Mouse (Mus musculus): ENCODE measurements around the gene Snx12. TPM values are rescaled to one million over a fixed set of nuclear protein-coding genes. Genes with fewer than 3 reads are reported as not detected.

Gene Snx12
- polyA plus RNA-seq, 1 experiment, result 7.4 TPM

DNA sequence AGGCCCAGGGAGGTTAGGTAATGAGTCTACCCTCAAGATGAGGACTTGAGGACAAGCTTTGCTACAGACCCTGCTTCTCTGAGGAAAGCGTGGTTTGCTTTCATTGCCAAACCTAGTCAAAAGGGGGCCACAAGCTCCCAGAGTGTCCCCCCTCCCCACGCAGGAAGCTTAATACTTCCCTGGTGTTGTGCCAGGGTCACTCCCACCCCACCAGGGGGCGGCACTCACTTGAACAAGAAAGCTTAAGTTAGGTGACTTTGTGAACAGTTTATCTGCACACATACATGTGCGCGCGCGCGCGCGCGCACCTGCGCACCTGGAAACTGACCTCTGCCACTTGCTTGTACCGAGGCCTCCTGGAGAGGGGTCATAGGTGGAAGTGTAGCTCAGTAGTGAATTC, 34.2 kb upstream of the Snx12 start:
- no peak overlapping the region for H3K27ac ChIP-seq (ENCODE audit: insufficient read depth, low read depth, low read length)
- TF ChIP-seq CTCF (IDR thresholded peaks at IDR 0.05; ENCODE audit: extremely low read depth, insufficient read length, insufficient replicate concordance, low read depth, low read length), result 0 out of 2 replicates have a peak, but pooled peaks have one; percentile 15
- TF ChIP-seq POLR2A (IDR thresholded peaks at IDR 0.05; ENCODE audit: low read depth, low read length), result no peak
- no peak overlapping the region for H3K4me3 ChIP-seq (ENCODE audit: low read depth, low read length)
- 0 out of 2 replicates have a peak, but pooled peaks cover 2% of the 10 kb centered on the region for H3K4me1 ChIP-seq (ENCODE audit: control insufficient read depth, insufficient read depth, insufficient read length, low read length)
- no peaks in the 10 kb centered on the region for H3K27me3 ChIP-seq (ENCODE audit: control insufficient read depth, insufficient read depth, low read length)
- WGBS, result 87% methylated on average over 13 of the region's 13 CpGs
- peaks cover 4% of the 10 kb centered on the region; the same call in 1 of the 2 replicates for H3K36me3 ChIP-seq (ENCODE audit: control insufficient read depth, insufficient read depth, low read length)

DNA sequence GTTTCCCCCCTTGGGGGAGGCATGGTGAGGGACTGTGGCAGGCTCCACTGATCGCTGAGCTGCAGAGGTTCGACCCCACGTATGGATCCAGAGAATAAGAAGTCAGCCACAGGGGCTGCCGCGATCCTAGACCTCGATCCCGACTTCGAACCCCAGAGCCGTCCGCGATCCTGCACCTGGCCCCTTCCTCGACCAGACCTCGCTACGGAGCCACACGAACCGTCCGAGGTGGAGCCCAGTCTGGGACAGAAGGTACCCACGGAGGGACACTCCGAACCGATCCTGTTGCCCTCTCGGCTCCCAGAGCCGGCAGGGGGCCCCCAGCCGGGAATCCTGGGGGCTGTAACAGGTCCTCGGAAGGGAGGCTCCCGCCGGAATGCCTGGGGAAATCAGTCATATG, 32.4 kb upstream of the Snx12 start:
- Histone ChIP-seq H3K4me3 (ENCODE audit: low read depth, low read length) (peak overlapping the region; percentile 90), H3K27me3 (ENCODE audit: control insufficient read depth, insufficient read depth, low read length) (no peaks in the 10 kb centered on the region), H3K27ac (ENCODE audit: insufficient read depth, low read depth, low read length) (0 out of 2 replicates have a peak overlapping the region, but pooled peaks have one; percentile 26), H3K36me3 (ENCODE audit: control insufficient read depth, insufficient read depth, low read length) (peaks cover 4% of the 10 kb centered on the region; the same call in 1 of the 2 replicates), H3K4me1 (ENCODE audit: control insufficient read depth, insufficient read depth, insufficient read length, low read length) (0 out of 2 replicates have a peak, but pooled peaks cover 2% of the 10 kb centered on the region)
- 18% methylated on average over 26 of the region's 26 CpGs for WGBS
- TF ChIP-seq CTCF (IDR thresholded peaks at IDR 0.05; ENCODE audit: extremely low read depth, insufficient read length, insufficient replicate concordance, low read depth, low read length), result no peak
- no peak for TF ChIP-seq POLR2A (IDR thresholded peaks at IDR 0.05; ENCODE audit: low read depth, low read length)

DNA sequence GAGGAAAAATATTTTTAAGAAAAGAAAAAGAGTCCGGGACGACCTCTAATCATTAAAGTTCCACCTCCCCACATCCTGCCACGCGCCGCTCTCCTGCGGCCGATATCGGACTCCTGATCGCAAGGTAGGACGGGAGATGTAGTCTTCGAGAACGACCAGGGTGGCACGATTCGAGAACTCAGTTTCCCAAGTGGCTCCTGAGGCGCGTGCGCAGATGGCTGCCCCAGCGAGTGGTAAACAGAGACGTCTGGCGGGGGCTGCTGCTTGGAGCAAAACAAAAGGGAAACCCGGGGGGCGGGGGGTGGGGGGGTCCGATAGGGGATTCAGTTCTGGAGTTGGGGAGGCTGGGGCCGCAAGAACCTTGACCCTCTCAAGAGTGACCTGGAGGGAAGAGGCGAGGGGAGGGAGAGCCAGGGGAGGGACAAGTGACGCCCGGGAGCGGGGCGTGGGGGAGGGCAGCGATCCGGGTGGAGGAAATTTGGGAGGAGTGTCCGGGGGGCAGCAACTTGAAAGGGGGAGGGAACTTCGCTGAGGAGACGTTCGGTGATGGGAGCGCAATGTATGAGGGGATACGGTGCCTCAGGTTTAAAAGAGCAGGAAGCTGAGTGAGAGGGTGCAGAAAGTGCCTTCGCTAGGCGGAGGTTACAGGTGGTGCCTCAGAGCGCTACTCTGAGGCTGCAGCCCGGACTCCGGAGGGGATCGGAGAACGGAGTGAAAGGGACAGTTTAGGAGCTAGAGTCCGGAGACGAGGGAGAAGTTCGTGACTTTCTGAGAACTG, 31.8 kb upstream of the Snx12 start, which contains the start of gene Foxo4:
TSS of gene Foxo4 (plus strand) at position 577 of the 778 bp plus-strand sequence.
- TF ChIP-seq CTCF (IDR thresholded peaks at IDR 0.05; ENCODE audit: extremely low read depth, insufficient read length, insufficient replicate concordance, low read depth, low read length) (no peak), POLR2A (IDR thresholded peaks at IDR 0.05; ENCODE audit: low read depth, low read length) (no peak)
- WGBS, result 15% methylated on average over 46 of the region's 47 CpGs
- Histone ChIP-seq H3K4me3 (ENCODE audit: low read depth, low read length) (peak within 1 kb of the TSS; percentile 90), H3K27ac (ENCODE audit: insufficient read depth, low read depth, low read length) (0 out of 2 replicates have a peak within 1 kb of the TSS, but pooled peaks have one; percentile 26), H3K36me3 (ENCODE audit: control insufficient read depth, insufficient read depth, low read length) (peaks cover 4% of the 10 kb centered on the region; the same call in 1 of the 2 replicates), H3K4me1 (ENCODE audit: control insufficient read depth, insufficient read depth, insufficient read length, low read length) (0 out of 2 replicates have a peak, but pooled peaks cover 2% of the 10 kb centered on the region), H3K27me3 (ENCODE audit: control insufficient read depth, insufficient read depth, low read length) (no peaks in the 10 kb centered on the region)

DNA sequence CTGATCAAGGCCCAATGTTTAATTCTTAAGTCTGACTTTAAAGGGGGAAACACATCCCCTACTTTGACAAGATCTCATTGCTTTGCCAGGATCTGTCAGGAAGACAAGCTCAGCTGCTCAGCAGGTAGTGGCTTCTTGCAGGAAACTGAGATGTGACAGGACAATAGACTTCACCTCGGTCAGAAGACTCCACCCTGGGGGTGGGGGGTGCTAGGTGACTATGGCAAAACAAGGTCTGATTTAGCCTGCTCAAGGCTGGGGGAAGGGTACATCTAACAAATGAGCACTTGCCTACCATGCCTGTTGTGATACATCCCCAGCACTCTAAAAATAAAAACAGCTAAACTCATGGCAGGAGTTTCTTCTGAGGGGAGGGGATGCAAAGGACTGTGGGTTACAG, 22.6 kb upstream of the Snx12 start:
- no peak overlapping the region for H3K4me3 ChIP-seq (ENCODE audit: low read depth, low read length)
- WGBS, result 22% methylated on average over 1 of the region's 1 CpGs
- no peaks in the 10 kb centered on the region for H3K27me3 ChIP-seq (ENCODE audit: control insufficient read depth, insufficient read depth, low read length)
- no peaks in the 10 kb centered on the region for H3K4me1 ChIP-seq (ENCODE audit: control insufficient read depth, insufficient read depth, insufficient read length, low read length)
- H3K36me3 ChIP-seq (ENCODE audit: control insufficient read depth, insufficient read depth, low read length), result no peaks in the 10 kb centered on the region
- H3K27ac ChIP-seq (ENCODE audit: insufficient read depth, low read depth, low read length), result no peak overlapping the region
- TF ChIP-seq CTCF (IDR thresholded peaks at IDR 0.05; ENCODE audit: extremely low read depth, insufficient read length, insufficient replicate concordance, low read depth, low read length) (no peak), POLR2A (IDR thresholded peaks at IDR 0.05; ENCODE audit: low read depth, low read length) (no peak)

DNA sequence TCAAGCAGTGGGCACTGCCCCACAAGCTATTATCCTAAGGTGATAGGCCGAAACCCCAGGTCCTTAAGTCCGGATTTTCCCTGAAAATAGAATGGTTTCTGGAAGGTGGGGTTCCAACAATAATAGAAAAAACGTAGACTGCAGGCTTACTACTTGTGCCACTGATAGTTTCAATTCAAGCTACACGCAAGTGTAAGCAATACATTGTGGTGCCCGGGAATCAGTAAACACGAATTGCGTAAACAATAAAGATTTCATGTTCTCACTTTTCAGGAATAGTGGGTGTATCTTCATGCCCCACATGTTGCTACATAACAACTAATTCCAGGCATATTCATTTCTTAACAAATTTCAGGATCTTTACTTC, 416 bp upstream of the Snx12 start:
- H3K27ac ChIP-seq (ENCODE audit: insufficient read depth, low read depth, low read length), result peak overlapping the region; percentile 71
- no peaks in the 10 kb centered on the region for H3K36me3 ChIP-seq (ENCODE audit: control insufficient read depth, insufficient read depth, low read length)
- no peaks in the 10 kb centered on the region for H3K27me3 ChIP-seq (ENCODE audit: control insufficient read depth, insufficient read depth, low read length)
- peak overlapping the region; percentile 95 for H3K4me3 ChIP-seq (ENCODE audit: low read depth, low read length)
- WGBS, result 22% methylated on average over 7 of the region's 7 CpGs
- peaks cover 2% of the 10 kb centered on the region; the same call in 1 of the 2 replicates for H3K4me1 ChIP-seq (ENCODE audit: control insufficient read depth, insufficient read depth, insufficient read length, low read length)
- TF ChIP-seq CTCF (IDR thresholded peaks at IDR 0.05; ENCODE audit: extremely low read depth, insufficient read length, insufficient replicate concordance, low read depth, low read length) (no peak), POLR2A (IDR thresholded peaks at IDR 0.05; ENCODE audit: low read depth, low read length) (no peak)

DNA sequence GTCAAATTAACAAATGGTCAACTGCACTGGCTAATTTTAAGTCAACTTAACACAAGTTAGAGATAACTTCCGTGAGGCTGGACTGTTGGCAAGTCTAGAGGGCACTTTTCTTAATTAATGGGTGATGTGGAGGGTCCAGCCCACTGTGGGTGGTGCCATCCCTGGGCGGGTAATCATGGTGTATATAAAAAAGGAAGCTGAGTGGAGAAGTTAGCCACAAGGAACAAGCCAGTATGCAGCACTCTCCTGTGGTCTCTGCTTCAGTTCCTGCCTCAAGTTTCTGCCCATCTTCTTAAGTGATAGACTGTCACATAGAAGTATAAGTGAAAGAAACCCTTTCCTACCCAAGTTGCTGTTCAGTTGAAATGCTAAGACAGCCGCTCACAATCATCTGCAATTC, 33.1 kb downstream of the Snx12 start:
- no peaks in the 10 kb centered on the region for H3K27me3 ChIP-seq (ENCODE audit: control insufficient read depth, insufficient read depth, low read length)
- WGBS, result 80% methylated on average over 3 of the region's 3 CpGs
- TF ChIP-seq CTCF (IDR thresholded peaks at IDR 0.05; ENCODE audit: extremely low read depth, insufficient read length, insufficient replicate concordance, low read depth, low read length), result no peak
- no peak for TF ChIP-seq POLR2A (IDR thresholded peaks at IDR 0.05; ENCODE audit: low read depth, low read length)
- no peaks in the 10 kb centered on the region for H3K36me3 ChIP-seq (ENCODE audit: control insufficient read depth, insufficient read depth, low read length)
- peaks cover 1% of the 10 kb centered on the region; the same call in 1 of the 2 replicates for H3K4me1 ChIP-seq (ENCODE audit: control insufficient read depth, insufficient read depth, insufficient read length, low read length)
- H3K4me3 ChIP-seq (ENCODE audit: low read depth, low read length), result no peak overlapping the region
- no peak overlapping the region for H3K27ac ChIP-seq (ENCODE audit: insufficient read depth, low read depth, low read length)

DNA sequence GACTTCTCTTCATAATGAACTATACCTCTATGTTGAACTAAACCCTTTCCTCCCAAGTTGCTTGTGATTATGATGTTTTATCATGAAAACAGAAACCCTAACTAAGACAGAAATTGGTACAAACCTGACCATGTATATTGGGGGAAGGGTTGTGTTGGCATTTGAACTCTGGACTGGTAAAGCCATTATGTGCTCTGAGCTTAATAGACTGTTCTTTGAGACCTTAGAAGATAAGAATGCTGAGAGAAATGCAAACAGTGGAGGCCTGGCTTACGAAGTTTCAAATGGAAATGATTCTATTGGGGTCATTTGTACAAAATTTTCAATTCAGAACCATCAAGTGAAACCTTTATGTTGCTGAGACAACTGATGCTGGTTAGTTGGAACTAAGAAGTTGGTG, 34.7 kb downstream of the Snx12 start:
- H3K4me3 ChIP-seq (ENCODE audit: low read depth, low read length), result no peak overlapping the region
- H3K27me3 ChIP-seq (ENCODE audit: control insufficient read depth, insufficient read depth, low read length), result no peaks in the 10 kb centered on the region
- TF ChIP-seq POLR2A (IDR thresholded peaks at IDR 0.05; ENCODE audit: low read depth, low read length) (no peak), CTCF (IDR thresholded peaks at IDR 0.05; ENCODE audit: extremely low read depth, insufficient read length, insufficient replicate concordance, low read depth, low read length) (no peak)
- peak overlapping the region; percentile 62; the same call in 1 of the 2 replicates for H3K27ac ChIP-seq (ENCODE audit: insufficient read depth, low read depth, low read length)
- H3K36me3 ChIP-seq (ENCODE audit: control insufficient read depth, insufficient read depth, low read length), result no peaks in the 10 kb centered on the region
- H3K4me1 ChIP-seq (ENCODE audit: control insufficient read depth, insufficient read depth, insufficient read length, low read length), result peaks cover 1% of the 10 kb centered on the region; the same call in 1 of the 2 replicates
- 31% methylated on average over 1 of the region's 1 CpGs for WGBS
